Mouse (Mus musculus): Measurements from ENCODE around the gene Coro1a.
"Not testable (repeated sequence)": the region's sequence is repeated elsewhere in the genome, so short reads cannot be mapped to it uniquely, and the experiment has no call there.

Gene Coro1a

GRCm38 (mm10) chr7:126707442-126708174, at the start of gene Coro1a:
Gene Coro1a (minus strand): TSS chr7:126707787.
- no peak for DNase-seq (ENCODE audit: low read depth, low spot score)

DNA sequence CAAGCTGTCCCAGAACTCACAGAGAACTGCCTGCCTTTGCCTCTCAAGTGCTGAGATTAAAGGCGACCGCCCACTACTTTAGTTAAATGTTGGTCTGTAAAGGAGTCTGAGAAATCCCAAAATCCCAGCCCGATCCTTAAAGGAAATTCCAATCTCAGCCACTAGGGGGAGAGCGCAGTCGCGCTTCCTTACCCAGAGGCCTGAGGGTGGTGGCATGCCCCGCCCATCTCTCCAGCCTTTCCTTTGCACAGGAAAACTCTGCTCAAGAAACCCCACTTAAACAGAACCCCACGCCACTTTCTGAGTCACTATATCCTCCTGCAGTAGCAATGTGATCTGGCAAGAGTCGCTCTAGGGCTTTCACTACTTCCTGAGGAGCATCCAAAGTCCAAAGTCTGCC, 47.3 kb upstream of the Coro1a start:
- DNase-seq (ENCODE audit: low read depth, low spot score), result peak; percentile 67

DNA sequence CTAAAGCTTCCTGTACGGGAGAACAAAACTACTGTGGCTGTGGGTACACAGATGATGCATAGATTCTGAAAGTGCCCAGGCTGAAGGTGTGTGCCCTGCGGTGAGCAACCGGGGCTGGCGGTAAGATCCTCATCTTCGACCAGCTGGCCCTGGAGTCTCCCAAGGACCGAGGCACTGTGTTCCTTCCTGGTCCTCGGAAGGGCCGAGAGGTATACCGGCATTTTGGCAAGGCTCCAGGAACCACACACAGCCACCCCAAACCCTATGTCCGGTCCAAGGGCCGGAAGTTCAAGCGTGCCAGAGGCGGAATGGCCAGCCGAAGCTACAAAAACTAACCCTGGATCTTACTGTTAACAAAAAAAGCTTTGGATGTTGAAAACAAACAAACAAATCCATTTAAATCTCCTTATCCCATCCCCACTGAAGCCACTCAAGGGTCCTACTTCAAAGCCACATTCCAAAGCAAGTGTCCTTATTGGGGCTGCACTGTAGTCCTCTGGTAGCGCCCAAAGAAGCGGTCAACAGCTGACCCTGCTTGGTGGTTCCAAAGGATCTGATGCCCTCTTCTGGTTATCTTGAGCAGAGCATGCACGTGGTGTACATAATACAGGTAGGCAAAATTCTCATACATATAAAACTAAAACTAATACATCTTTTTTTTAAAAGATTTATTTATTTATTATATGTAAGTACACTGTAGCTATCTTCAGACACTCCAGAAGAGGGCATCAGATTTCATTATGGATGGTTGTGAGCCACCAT, 42.2 kb upstream of the Coro1a start:
- DNase-seq (ENCODE audit: low read depth, low spot score), result no peak

DNA sequence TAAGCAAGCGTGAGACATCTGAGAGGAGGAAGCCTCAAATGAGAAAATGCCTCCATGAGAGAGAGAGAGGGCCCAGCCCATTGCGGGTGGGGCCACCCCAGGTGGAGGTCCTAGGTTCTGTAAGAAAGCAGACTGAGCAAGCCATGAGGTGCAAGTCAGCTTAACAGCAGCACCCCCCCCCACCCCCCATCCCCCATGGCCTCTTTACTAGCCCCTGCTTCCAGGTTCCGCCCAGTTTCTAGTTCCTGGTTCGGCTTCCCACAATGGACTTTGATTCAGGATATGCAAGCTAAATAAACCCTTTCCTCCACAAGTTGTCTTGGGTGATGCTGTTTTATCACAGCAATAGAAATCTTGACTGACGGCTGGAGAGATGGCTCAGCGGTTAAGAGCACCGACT, 41.2 kb upstream of the Coro1a start:
- no peak for DNase-seq (ENCODE audit: low read depth, low spot score)

GRCm38 (mm10) chr7:126746798-126747197, 39.2 kb upstream of the Coro1a start:
- no peak for DNase-seq (ENCODE audit: low read depth, low spot score)

GRCm38 (mm10) chr7:126746066-126746465, 38.5 kb upstream of the Coro1a start:
- no peak for DNase-seq (ENCODE audit: low read depth, low spot score)

GRCm38 (mm10) chr7:126741964-126742482, 34.4 kb upstream of the Coro1a start:
- no peak for DNase-seq (ENCODE audit: low read depth, low spot score)

DNA sequence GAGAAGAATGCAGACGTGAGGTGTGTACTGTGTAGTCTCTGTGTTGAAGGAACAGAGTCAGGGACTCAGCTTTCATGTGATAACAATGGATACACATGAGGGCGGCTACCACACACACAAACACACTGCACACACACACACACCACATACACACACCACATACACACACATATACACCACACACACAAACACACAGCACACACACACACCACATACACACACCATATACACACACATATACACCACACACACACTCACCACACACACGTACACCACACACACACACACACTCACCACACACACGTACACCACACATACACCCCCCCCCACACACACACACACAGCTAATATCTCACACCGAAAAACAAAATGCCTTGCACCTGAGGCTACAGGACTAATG, 33.9 kb upstream of the Coro1a start:
- DNase-seq (ENCODE audit: low read depth, low spot score), result no peak

- DNase-seq (ENCODE audit: low read depth, low spot score), result no peak
These were observed 33.4 kb upstream of the Coro1a start for GRCm38 (mm10) chr7:126740977-126741376.

DNA sequence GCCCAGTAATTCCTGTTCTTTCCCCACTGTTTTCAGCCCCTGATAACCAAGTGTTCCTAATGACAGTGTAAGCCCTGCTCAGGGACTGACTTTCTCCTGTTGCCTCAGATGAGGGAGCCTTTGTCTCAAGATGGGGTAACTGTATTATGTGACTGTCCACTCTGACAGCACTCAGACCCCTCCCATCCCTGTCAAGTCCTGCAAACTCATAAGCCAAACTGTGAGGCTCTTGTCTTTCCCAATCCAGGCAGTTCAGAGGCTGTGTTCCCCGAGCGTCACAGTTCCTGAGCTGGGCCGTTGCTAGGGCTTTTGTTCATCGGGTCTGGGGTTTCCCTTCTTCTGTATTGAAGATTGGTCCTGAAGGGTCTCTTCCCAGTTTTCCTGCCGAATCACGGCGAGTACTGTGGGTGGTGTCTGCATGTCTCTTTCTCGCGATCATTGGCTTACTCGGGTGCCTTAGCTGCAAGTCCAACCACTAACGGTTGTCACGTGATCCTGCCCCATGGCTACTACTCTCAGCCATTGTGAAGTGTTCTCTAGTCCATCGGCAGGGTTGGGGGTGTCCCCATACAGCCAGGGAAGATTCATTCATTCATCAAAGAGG, 32.6 kb upstream of the Coro1a start:
- DNase-seq (ENCODE audit: low read depth, low spot score), result no peak

GRCm38 (mm10) chr7:126739551-126739950, 32.0 kb upstream of the Coro1a start:
- no peak for DNase-seq (ENCODE audit: low read depth, low spot score)

DNA sequence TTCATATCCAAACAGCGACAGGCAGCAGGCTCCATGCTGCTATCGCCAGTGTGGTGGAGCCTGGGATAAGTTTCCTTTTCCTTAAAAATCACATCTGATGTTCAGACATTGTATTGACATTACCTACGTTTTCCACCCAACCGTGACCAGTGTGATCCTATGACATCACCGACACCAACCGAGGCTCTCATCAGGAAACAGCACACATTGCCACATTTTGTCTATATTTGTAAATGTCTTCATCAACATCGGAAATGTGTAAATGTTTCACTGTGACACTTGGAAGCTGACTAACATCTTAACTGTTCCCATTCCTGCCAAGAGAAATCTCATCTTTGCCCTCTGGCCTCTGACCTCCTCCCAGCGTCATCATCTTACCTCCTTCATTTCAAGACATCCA, 28.5 kb upstream of the Coro1a start:
- no peak for DNase-seq (ENCODE audit: low read depth, low spot score)

GRCm38 (mm10) chr7:126730256-126730789, 22.7 kb upstream of the Coro1a start:
- DNase-seq (ENCODE audit: low read depth, low spot score), result not testable (repeated sequence)

DNA sequence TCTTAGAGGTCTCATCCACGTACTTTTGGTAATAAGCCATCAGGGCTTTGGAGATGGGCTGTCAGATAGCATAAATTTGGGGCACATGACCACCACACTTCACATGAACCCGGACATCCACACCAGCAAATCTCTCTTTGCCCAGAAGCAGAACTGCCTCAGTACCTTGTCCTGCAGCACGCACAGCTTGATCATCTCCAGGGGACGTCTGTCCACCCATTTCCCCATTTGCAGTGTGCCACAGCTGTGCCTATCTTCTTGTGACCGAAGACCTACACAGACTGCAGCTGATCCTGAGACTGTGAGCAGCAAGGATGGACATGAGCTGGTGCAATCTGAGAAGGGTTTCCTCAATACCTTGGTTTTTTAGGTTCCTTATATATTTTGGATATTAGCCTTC, 18.1 kb upstream of the Coro1a start:
- DNase-seq (ENCODE audit: low read depth, low spot score), result no peak

DNA sequence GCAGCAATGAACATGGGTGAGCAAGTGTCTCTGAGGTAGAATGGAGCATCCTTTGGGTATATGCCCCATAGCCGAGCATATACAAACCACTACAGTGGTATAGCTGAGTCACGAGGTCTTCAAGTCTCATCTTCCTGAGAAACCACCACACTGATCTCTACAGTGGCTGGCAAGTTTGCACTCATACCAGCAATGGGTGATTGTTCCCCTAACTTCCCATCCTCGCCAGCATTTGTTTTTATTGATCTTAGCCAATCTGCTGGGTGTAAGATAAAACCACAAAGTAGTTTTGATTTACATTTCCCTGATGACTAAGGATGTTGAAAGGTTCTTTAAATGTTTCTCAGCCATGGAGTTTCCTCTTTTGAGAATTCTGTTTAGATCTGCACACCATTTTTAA, 17.5 kb upstream of the Coro1a start:
- DNase-seq (ENCODE audit: low read depth, low spot score), result no peak

- no peak for DNase-seq (ENCODE audit: low read depth, low spot score)
These were observed 14.0 kb upstream of the Coro1a start for GRCm38 (mm10) chr7:126721635-126722034.

DNA sequence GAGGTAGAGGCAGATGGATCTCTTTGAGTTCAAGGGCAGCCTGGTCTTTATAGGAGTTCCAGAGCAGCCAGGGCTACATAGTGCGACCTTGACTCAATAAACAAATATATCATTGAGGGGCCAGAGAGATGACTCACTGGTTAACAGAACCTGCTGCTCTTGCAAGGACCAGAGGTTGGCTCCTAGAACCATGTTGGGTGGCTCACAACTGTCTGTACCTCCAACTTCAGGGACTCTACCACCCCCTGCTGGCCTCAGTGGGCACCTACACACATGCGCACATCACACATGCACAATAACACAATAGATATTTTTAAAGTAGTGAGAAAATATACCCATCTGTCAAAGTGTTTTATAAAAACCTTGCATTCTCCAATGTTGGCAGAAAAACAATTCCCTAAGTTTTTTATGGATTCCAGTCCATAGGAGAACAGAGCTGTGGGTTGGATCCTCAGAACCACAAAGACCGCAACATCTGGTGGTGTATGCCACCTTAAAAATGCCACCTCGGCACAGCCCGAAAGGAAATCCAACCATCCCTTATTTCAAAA, 11.3 kb upstream of the Coro1a start:
- no peak for DNase-seq (ENCODE audit: low read depth, low spot score)

- no peak for DNase-seq (ENCODE audit: low read depth, low spot score)
These were observed 10.0 kb upstream of the Coro1a start for GRCm38 (mm10) chr7:126717566-126717965.

- DNase-seq (ENCODE audit: low read depth, low spot score), result no peak
These were observed 8.1 kb upstream of the Coro1a start for GRCm38 (mm10) chr7:126715679-126716078.

DNA sequence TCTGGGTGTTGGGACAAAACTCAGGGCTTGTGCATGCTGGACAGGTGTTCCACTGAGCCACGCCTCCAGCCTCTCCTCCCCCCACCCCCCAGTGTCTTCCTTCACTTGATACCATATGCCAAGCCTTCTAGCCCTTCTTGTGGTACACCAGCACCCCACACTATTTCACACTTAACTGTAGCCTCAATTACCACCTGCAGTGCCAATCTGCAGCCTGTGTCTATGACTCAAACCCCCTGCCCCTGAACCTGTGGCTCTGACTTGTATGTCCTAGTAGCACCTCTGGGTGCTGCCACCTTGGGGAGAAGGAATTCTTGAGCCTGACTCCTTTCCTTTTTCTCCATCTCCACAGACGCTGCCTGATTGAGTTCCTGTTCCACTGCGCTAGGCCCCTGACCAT, 4.3 kb upstream of the Coro1a start:
- DNase-seq (ENCODE audit: low read depth, low spot score), result no peak

GRCm38 (mm10) chr7:126710266-126710665, 2.7 kb upstream of the Coro1a start:
- no peak for DNase-seq (ENCODE audit: low read depth, low spot score)
